Mouse (Mus musculus) cortical plate, adult 2 months (tissue): ENCODE results near the gene Ces5a. TPM values are rescaled to one million over a fixed set of nuclear protein-coding genes. Genes with fewer than 3 reads are reported as not detected.
A peak's percentile ranks its signal among the peaks of the same experiment; 100 is the strongest.

Experiments used
- H3K27ac ChIP-seq: fragments of 200-500 bp; 2 replicates; pipeline ENCODE4 v1.5.1; 2012; ENCODE audit warnings: low read length, control low read depth, inconsistent platforms; ENCODE audit not compliant: insufficient read depth
- H3K4me1 ChIP-seq: fragments of 200-500 bp; 2 replicates; pipeline ENCODE4 v1.6.1; 2011; ENCODE audit warnings: low read length; ENCODE audit not compliant: control insufficient read depth, insufficient read depth
- H3K4me3 ChIP-seq: fragments of 200-500 bp; 2 replicates; pipeline ENCODE4 v1.5.1; 2011; ENCODE audit warnings: mild to moderate bottlenecking, low read length, control low read depth; ENCODE audit not compliant: insufficient read depth
- CTCF ChIP-seq: fragments of 200-500 bp; IDR thresholded peaks from 2 replicates; pipeline ENCODE4 v1.5.1; 2011; ENCODE audit warnings: mild to moderate bottlenecking, control low read depth, low read length; ENCODE audit not compliant: insufficient read depth; ENCODE audit errors: extremely low read depth
- POLR2A ChIP-seq: fragments of 200-500 bp; IDR thresholded peaks from 2 replicates; pipeline ENCODE4 v1.6.1; 2011; ENCODE audit warnings: mild to moderate bottlenecking, low read length, control low read depth; ENCODE audit not compliant: insufficient read depth; ENCODE audit errors: extremely low read depth
- polyA plus RNA-seq: library from polyadenylated mRNA; depleted of rRNA; stranded (reverse); fragments of >200 nt; gene quantifications from 2 replicates; pipeline ENCODE4 v1.2.3, GENCODE M21; 2012; rRNA removed

Gene Ces5a
- polyA plus RNA-seq, result 1.6 and 1.9 TPM in 2 replicates

DNA sequence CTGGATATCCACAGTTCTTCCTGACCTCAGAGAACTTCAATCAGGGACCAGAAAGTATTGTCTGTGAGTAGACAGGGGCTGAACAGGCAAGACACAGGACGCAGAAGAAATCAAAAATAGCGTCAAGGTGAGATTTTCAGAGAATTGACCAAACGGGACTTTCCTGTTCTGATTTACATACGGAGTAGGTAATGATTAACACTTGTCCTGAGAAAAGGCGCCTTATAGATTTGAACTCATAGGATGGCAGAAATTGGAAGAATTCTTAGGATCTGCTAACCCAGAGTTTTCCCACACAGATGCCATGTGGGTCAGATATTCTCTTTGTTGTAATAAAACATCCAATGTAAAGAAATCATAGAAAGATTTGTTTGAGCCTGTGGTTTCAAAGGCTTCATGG, at the start of gene Ces5a:
Gene Ces5a (minus strand): TSS at position 101 of the 400 bp plus-strand sequence.
- H3K27ac ChIP-seq, result no peak within 1 kb of the TSS
- H3K4me3 ChIP-seq, result no peak within 1 kb of the TSS
- TF ChIP-seq POLR2A (no peak), CTCF (no peak)
- H3K4me1 ChIP-seq, result no peaks in the 10 kb centered on the region

- Histone ChIP-seq H3K4me3 (no peak overlapping the region), H3K4me1 (peaks cover 14% of the 10 kb centered on the region), H3K27ac (no peak overlapping the region)
- TF ChIP-seq CTCF, result no peak
These were observed 37.2 kb upstream of the Ces5a start for GRCm38 (mm10) chr8:93572841-93573240.

- no peak overlapping the region for H3K4me3 ChIP-seq
- peak overlapping the region; percentile 76 for H3K27ac ChIP-seq
- peaks cover 14% of the 10 kb centered on the region for H3K4me1 ChIP-seq
- TF ChIP-seq CTCF (no peak), POLR2A (no peak)
These were observed 36.5 kb upstream of the Ces5a start for GRCm38 (mm10) chr8:93572095-93572501.

GRCm38 (mm10) chr8:93571369-93571985, 35.8 kb upstream of the Ces5a start:
- Histone ChIP-seq H3K27ac (peak overlapping the region; percentile 76), H3K4me3 (no peak overlapping the region), H3K4me1 (peaks cover 14% of the 10 kb centered on the region)
- TF ChIP-seq POLR2A (no peak), CTCF (no peak)

GRCm38 (mm10) chr8:93570186-93570530, 34.5 kb upstream of the Ces5a start:
- Histone ChIP-seq H3K4me3 (no peak overlapping the region), H3K27ac (peak overlapping the region; percentile 93), H3K4me1 (peaks cover 14% of the 10 kb centered on the region)
- TF ChIP-seq CTCF (no peak), POLR2A (no peak)

DNA sequence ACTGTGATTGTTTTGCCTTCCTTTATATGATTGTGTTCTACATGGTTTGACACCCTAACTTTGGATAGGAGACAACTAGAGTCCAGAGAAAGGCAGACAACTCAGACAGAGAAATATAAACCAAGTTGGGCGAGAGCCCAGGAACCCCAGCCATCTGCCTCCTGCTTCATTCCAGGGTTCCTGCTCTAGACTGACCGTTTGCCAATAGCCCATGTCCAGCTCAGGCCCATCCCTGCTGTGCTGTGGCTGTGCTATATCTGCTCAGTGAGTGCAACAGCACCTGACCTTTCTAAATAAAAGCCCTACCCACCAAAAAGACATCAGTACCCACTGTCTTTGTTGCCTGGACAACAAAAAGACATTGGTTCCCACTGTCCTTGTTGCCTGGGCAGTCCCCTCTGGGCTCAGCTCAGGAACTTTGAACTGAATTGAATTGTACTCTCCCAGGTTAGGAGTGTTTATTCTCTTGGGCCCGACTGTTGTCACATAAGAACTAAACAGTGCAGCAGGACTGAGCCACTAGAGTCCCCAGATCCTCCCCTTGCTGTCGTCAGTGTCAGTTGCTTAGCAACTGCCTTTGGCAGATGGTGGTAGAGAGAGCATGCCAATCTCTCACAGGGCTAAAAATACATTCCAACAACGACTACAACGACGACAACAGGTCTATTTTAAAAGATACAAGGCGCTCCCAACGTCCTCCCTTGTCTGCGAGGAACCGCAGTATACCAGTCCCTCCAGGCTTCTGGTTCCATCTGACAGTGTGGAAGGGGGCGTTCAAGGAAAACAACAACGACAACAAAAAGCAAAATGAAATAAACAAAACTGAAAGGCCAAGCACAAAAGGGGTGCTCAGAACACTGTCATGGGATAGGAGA, 33.9 kb upstream of the Ces5a start:
- Histone ChIP-seq H3K4me3 (no peak overlapping the region), H3K27ac (peak overlapping the region; percentile 93), H3K4me1 (peaks cover 14% of the 10 kb centered on the region)
- TF ChIP-seq CTCF, result no peak
- TF ChIP-seq POLR2A, result peak; percentile 56; the same call in 1 of the 2 replicates

GRCm38 (mm10) chr8:93568666-93569065, 33.0 kb upstream of the Ces5a start:
- TF ChIP-seq CTCF (no peak), POLR2A (no peak)
- H3K27ac ChIP-seq, result no peak overlapping the region
- H3K4me1 ChIP-seq, result peaks cover 19% of the 10 kb centered on the region
- H3K4me3 ChIP-seq, result no peak overlapping the region

DNA sequence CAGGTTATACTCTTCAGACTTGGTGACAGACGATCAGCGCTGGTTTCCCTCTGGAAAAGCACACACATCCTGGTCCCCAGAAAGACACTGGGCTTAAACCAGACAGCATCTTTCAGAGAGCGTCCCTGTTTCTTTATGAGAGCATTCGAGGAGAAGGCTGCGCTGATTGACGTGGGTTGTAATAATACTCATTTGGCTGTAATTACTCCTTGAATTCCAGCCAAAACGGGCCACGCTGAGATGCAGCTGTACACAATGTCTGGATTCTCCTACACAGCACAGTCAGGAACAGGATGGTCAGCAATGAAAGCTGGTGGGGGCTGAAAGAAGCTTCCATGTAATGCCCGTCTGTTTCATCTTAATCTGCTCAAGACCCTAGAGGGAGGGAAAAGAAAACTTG, 31.5 kb upstream of the Ces5a start:
- H3K27ac ChIP-seq, result no peak overlapping the region

GRCm38 (mm10) chr8:93564634-93565033, 29.0 kb upstream of the Ces5a start:
- TF ChIP-seq CTCF (no peak), POLR2A (no peak)
- H3K4me1 ChIP-seq, result peaks cover 17% of the 10 kb centered on the region
- no peak overlapping the region for H3K27ac ChIP-seq
- H3K4me3 ChIP-seq, result no peak overlapping the region

More for the DNA sequence above, 31.5 kb upstream of the Ces5a start:
- Histone ChIP-seq H3K4me1 (peaks cover 24% of the 10 kb centered on the region), H3K4me3 (no peak overlapping the region)
- TF ChIP-seq CTCF (no peak), POLR2A (no peak)

- Histone ChIP-seq H3K27ac (no peak overlapping the region), H3K4me1 (peaks cover 14% of the 10 kb centered on the region), H3K4me3 (no peak overlapping the region)
- TF ChIP-seq POLR2A (no peak), CTCF (no peak)
These were observed 27.9 kb upstream of the Ces5a start for GRCm38 (mm10) chr8:93563551-93563950.
